25 mouse cellular contexts compared by ENCODE assay signal in the genomic region with DNA sequence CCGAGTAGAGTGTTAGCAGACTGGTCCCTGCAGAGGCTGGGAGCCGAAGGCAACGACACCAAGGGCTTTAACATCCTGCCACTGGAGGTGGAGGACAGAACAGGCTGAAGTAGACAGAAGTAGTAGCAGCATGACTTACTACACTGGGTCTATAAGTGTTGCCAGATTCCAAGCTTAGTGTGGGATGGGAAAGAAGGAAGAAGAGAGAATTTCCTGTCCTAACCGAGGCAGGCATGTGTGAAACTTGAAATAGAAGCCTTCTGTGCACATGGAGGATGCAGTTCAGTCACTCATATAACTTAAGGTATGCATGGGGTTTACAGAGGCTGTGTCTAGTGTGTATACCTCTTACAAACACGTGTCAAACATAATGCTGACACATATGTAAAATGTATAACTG.
DNase-seq lines count a peak whose midpoint lies in the region; ATAC-seq lines count a peak whose summit lies in the region.
"Had no signal": no experiment of that assay in that cellular context is flagged by ENCODE, and none has a peak within 500 bp of the region (broad histone marks: within the 10 kb centered on the region; RNA-seq: fewer than 3 reads in every experiment).

No protein-coding gene starts in this region.

- H3K9ac ChIP-seq in heart, embryonic 12.5 days = no peak overlapping the region
- H3K9ac ChIP-seq: forebrain, embryonic 13.5 days; heart, embryonic 15.5 days; hindbrain, embryonic 13.5 days; intestine, embryonic 15.5 days had no signal

- no peak overlapping the region for H3K4me2 ChIP-seq in heart, embryonic 12.5 days
- H3K4me2 ChIP-seq: forebrain, embryonic 13.5 days; heart, embryonic 15.5 days; hindbrain, embryonic 13.5 days; intestine, embryonic 15.5 days had no signal

- H3K27me3 ChIP-seq in heart, embryonic 12.5 days (replicated peaks) = no peaks in the 10 kb centered on the region
- H3K27me3 ChIP-seq: forebrain, embryonic 13.5 days; heart, embryonic 15.5 days; hindbrain, embryonic 13.5 days; intestine, embryonic 15.5 days had no signal

- H3K27ac ChIP-seq in heart, embryonic 12.5 days (ENCODE audit: poor library complexity, severe bottlenecking) = no peak overlapping the region
- H3K27ac ChIP-seq: forebrain, embryonic 10.5 days; forebrain, embryonic 13.5 days; heart, embryonic 15.5 days; hindbrain, embryonic 10.5 days; hindbrain, embryonic 13.5 days; intestine, embryonic 15.5 days had no signal

- H3K36me3 ChIP-seq in heart, embryonic 12.5 days = no peaks in the 10 kb centered on the region
- H3K36me3 ChIP-seq: forebrain, embryonic 10.5 days; heart, embryonic 15.5 days; hindbrain, embryonic 10.5 days; hindbrain, embryonic 13.5 days; intestine, embryonic 15.5 days had no signal

- WGBS in heart, embryonic 12.5 days = 45% methylated on average over 5 of the region's 5 CpGs

- no peak overlapping the region for H3K4me3 ChIP-seq in heart, embryonic 12.5 days
- H3K4me3 ChIP-seq: forebrain, embryonic 10.5 days; forebrain, embryonic 13.5 days; heart, embryonic 15.5 days; hindbrain, embryonic 10.5 days; hindbrain, embryonic 13.5 days; intestine, embryonic 15.5 days had no signal

- ATAC-seq in frontal cortex, adult (ENCODE audit: low TSS enrichment) = peak; percentile 99
- no peak for ATAC-seq in heart, embryonic 12.5 days (ENCODE audit: insufficient number of reproducible peaks, low FRiP score)
- ATAC-seq: activated CD4-positive, CD25-positive, alpha-beta regulatory T cell, adult 4 months; forebrain, embryonic 13.5 days; forebrain, embryonic 16.5 days; hindbrain, embryonic 16.5 days; intestine, embryonic 15.5 days had no signal

- intact Hi-C loops in gastrocnemius, postnatal 36 days (cut with DNase I) = no loop called here

- DNase-seq in frontal cortex, postnatal 25 days (ENCODE audit: low spot score in 2 of 2) = no peak
- DNase-seq in heart, adult 11 months = peak; percentile 60
- DNase-seq in right cerebral cortex, adult 18-20 months = peak; percentile 54
- DNase-seq in right cerebral cortex, postnatal 14 days = no peak
- DNase-seq in gastrocnemius, postnatal 36 days = no peak
- DNase-seq: adrenal gland, adult 8-10 months; adrenal gland, postnatal 25 days; cerebellum, adult 18-20 months; cerebellum, adult 9-10 months; cerebellum, postnatal 14 days; gastrocnemius, postnatal 10 days; heart, adult 18-20 months; heart, postnatal 10 days; heart, postnatal 36 days had no signal

- peaks cover 17% of the 10 kb centered on the region for H3K4me1 ChIP-seq in heart, embryonic 12.5 days (replicated peaks)
- H3K4me1 ChIP-seq: forebrain, embryonic 10.5 days; forebrain, embryonic 13.5 days; heart, embryonic 15.5 days; hindbrain, embryonic 10.5 days; hindbrain, embryonic 13.5 days; intestine, embryonic 15.5 days had no signal

- H3K9me3 ChIP-seq in heart, embryonic 12.5 days (replicated peaks) = 0 out of 2 replicates have a peak, but pooled peaks cover 5% of the 10 kb centered on the region
- H3K9me3 ChIP-seq: forebrain, embryonic 10.5 days; forebrain, embryonic 13.5 days; heart, embryonic 15.5 days; intestine, embryonic 15.5 days had no signal

Comparison
In these comparisons a context has a peak if more than half of its experiments do, and no peak if none do; other contexts are left out.
1. DNase-seq: peak in heart, adult 11 months (single experiment) and right cerebral cortex, adult 18-20 months (single experiment); none in frontal cortex, postnatal 25 days (0 of 2), right cerebral cortex, postnatal 14 days (single experiment) and gastrocnemius, postnatal 36 days (0 of 2).